Mouse (Mus musculus) c-Kit-negative CD71-positive TER-119-positive erythroid progenitor cells, embryonic 14.5 days (primary cell): Measurements from ENCODE around the gene Cyp4f14.

Experiments used
- DNase-seq: peaks from one replicate; pipeline ENCODE4 v3.0.0-alpha.2; 2013; ENCODE audit warnings: low read depth, low spot score

Cyp4f14 gene

GRCm38 (mm10) chr17:32917131-32917530, at the start of gene Cyp4f14:
TSS of gene Cyp4f14 (minus strand) at chr17:32917342.
- DNase-seq = no peak

DNA sequence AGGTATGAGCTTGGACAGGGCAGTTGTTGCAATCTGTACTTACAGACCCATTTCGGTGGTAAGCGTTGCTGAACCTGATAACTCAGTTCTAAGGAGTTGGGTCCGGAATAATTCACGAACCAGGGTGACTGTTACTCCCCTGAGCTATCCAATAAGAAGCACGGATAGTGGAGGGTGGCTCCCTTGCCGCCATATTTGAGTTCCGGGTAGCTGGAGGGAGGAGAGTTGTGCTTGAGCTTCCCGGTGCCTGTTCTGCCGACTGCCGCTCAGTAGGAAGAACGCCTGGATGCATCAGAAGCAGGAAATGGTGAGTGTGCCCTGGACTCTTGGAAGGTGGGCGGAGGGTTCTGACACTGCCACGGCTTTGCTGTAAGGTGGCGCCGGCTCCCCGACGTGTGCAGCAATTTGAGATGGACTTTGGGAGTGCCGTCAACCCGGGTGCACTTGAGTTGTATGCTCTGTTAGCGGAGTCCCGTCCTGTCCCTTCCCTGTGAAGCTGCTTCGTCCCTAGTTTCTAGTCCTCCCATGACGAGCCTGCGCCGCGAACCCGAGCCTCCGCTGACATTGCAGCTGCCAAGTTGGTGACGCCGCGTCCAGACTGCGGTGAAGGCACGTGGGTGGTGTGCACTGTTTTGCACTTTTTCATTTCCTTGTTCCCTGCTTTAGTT, 48.6 kb upstream of the Cyp4f14 start, which contains the start of gene Zfp472:
Gene Zfp472, plus strand, starts transcription at position 192 of the 668 bp plus-strand sequence.
- DNase-seq = peak; percentile 86

DNA sequence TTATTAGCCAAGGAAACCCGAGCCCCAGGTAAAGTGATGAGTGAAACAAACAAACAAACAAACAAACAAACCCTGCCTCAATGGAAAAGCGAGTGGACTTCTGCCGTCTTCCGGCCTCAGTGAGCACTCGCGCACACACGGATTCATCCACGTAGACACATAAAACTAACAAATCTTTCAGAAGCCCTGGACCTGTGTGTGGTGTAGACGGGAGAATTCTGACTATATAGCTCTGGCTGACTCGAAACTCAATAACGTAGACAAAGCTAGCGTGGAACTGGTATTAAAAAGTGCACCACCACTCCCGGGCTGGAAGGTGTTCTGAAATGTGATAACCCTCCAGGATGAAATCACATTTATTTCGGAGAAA, 48.1 kb upstream of the Cyp4f14 start:
- DNase-seq = no peak

GRCm38 (mm10) chr17:32951441-32951840, 34.3 kb upstream of the Cyp4f14 start:
- no peak for DNase-seq

GRCm38 (mm10) chr17:32951006-32951405, 33.9 kb upstream of the Cyp4f14 start:
- no peak for DNase-seq

DNA sequence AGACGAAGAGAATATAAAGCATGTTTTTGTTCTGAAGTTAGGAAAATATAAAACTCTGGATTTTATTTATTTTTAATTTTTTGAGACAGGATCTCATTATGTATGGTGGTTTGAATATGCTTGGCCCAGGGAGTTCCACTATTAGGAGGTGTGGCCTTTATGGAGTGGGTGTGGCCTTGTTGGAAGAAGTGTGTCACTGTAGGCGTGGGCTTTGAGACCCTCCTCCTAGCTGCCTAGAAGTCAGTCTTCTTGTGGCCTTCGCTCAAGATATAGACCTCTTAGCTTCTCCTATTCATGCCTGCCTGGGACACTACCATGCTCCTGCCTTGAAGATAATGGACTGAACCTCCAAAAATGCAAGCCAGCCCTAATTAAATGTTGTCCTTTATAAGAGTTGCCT, 33.0 kb upstream of the Cyp4f14 start:
- DNase-seq = no peak

DNA sequence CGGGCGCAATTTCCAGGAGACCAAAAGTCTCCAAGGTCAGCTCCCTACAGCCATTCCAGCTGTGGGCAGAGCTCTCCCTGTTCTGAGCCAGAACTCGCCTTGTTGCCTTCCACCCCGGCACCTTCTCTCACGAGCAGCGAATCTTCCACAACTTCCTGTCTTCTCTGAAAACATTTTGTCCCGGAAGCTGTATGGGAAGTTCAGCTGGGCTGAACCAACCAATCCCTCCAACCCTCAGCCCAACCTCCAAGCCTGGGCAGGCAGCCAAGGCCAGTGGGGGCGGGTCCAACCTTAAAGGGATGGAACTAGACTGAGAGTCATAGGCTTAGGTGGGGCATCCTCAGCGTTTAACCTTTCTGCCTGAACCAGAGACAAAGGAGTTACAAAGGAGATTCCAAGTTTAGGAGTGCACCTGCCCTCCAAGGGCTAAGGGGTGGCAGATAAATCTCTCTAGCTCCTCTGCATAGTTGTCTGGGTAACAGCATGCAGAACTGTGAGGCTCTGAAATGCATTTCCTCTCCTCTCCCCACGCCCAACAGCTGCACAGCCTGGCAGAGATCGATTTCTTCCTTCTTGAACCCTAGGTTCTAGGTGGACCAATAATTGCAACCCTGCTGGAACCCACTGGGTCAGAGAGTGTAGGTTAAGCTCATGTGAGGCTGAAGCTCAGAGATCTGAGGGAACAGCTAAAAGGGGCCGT, 30.2 kb upstream of the Cyp4f14 start, which contains the start of gene Cyp4f13:
Gene Cyp4f13, minus strand, starts transcription at position 188 of the 700 bp plus-strand sequence.
- DNase-seq = no peak

DNA sequence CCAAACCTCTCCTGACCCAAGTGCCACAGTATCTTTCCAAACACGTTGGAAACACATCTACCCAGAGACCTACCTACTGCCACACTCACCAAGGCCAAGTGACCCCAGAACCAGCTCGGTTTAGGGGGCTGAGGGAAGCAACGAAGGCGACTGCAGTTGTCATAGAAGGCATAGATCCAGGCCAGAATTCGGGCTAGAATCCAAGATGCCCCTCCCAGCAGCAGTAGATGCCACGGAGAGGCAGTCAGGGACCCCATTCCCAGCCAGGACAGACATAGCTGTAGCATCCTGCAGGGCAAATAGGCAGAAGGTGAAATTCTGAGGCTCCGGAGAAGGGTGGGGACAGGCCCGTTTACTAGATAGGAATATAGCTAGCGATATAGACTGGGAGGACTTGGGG, 29.6 kb upstream of the Cyp4f14 start:
- no peak for DNase-seq

- no peak for DNase-seq
Observed at GRCm38 (mm10) chr17:32944402-32945035, 27.4 kb upstream of the Cyp4f14 start.

- DNase-seq = no peak
Observed at GRCm38 (mm10) chr17:32943661-32944060, 26.5 kb upstream of the Cyp4f14 start.

GRCm38 (mm10) chr17:32939831-32940230, 22.7 kb upstream of the Cyp4f14 start:
- no peak for DNase-seq

- no peak for DNase-seq
Observed at GRCm38 (mm10) chr17:32927803-32928202, 10.7 kb upstream of the Cyp4f14 start.

GRCm38 (mm10) chr17:32924658-32925312, 7.6 kb upstream of the Cyp4f14 start:
- DNase-seq = no peak

DNA sequence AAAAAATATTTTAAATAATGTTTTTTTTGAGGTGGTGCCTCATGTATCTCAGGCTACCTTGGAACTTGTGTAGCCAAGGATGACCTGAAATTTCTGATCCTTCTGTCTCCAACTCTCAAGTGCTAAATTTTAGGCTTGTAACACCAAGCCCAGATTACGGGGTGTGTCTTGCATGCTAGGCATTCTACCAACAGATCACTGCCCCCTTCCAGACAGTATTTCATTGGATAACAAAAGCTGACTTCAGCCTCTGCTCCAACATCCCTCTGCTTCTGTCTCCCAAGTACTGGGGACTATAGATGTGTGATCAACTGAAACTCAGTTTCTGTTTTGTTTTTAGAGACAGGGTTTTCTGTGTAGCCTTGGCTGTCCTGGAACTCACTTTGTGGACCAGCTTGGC, 6.5 kb upstream of the Cyp4f14 start:
- DNase-seq = no peak

- no peak for DNase-seq
Observed at GRCm38 (mm10) chr17:32919123-32919522, 2.0 kb upstream of the Cyp4f14 start.

GRCm38 (mm10) chr17:32916075-32916474, 1.1 kb downstream of the Cyp4f14 start:
- no peak for DNase-seq

GRCm38 (mm10) chr17:32906172-32906571, 11.0 kb downstream of the Cyp4f14 start:
- DNase-seq = no peak

GRCm38 (mm10) chr17:32905239-32905638, 11.9 kb downstream of the Cyp4f14 start:
- no peak for DNase-seq

DNA sequence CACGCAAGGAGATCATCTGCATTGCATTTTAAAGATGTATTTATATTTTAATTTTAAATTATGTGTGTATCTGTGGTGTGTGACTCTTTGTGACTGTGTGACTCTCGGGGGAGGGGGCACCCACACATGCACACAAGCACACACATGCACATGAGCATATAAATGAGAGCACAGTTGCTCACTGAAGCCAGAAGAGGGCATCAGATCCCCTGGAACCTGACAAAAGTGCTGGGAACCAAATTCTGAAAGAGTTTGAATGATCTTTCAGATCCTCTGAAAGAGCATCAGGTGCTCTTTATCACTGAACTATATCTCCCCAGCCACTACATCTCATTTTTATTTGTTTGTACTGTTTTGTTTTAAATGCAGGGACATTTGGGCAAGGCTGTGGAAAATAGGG, 12.7 kb downstream of the Cyp4f14 start:
- DNase-seq = no peak

GRCm38 (mm10) chr17:32901751-32902525, 15.2 kb downstream of the Cyp4f14 start:
- no peak for DNase-seq

- no peak for DNase-seq
Observed at GRCm38 (mm10) chr17:32895421-32895820, 21.7 kb downstream of the Cyp4f14 start.
